Mouse (Mus musculus): ENCODE results near the gene Fgf14. TPM values are rescaled to one million over a fixed set of nuclear protein-coding genes. Genes with fewer than 3 reads are reported as not detected.

The Fgf14 gene
- polyA plus RNA-seq, 1 experiment from 2014 or later: 1.2 TPM

DNA sequence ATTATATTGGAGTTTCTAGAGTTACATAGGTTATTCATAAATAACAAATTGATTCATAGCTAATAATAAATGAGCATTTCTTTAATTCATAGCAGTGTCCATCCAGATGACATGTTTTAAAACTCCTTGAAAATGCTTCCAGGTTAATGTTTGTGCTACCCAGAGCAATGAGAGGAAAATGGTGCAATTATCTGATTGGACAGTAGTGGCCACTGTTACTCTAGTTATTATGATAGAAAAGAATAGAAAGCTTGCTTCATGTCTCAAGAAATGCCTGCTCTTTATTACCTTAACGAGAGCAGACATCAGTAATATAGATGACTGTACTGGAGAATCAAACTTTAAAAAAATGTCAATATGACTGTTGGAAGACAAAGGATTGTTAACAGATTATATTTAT lies 454.5 kb downstream of the Fgf14 start:
- DNase-seq (ENCODE audit: low spot score) (peak; percentile 70), ATAC-seq (replicated peaks; ENCODE audit: insufficient number of reproducible peaks, low FRiP score, low TSS enrichment, low read depth) (no peak; the same call in 1 of the 2 replicates)
- Histone ChIP-seq H3K36me3 (replicated peaks; ENCODE audit: control insufficient read depth, insufficient read depth, low read depth, low read length) (no peaks in the 10 kb centered on the region), H3K4me1 (ENCODE audit: control insufficient read depth, insufficient read depth, low read length) (no peaks in the 10 kb centered on the region), H3K9ac (replicated peaks; ENCODE audit: low read length) (no peak overlapping the region), H3K4me3 (ENCODE audit: low read depth, low read length) (no peak overlapping the region), H3K27me3 (ENCODE audit: control insufficient read depth, insufficient read depth, low read length) (no peaks in the 10 kb centered on the region), H3K9me3 (replicated peaks; ENCODE audit: control insufficient read depth, low read length) (no peaks in the 10 kb centered on the region), H3K27ac (replicated peaks; ENCODE audit: low read depth, low read length) (no peak overlapping the region), H3K4me2 (ENCODE audit: low read depth, low read length) (no peak overlapping the region)
- WGBS: 32% methylated on average over 1 of the region's 1 CpGs

GRCm38 (mm10) chr14:124220979-124221378 lies 455.9 kb downstream of the Fgf14 start:
- no peaks in the 10 kb centered on the region for H3K4me1 ChIP-seq (ENCODE audit: control insufficient read depth, insufficient read depth, low read length)
- no peak for ATAC-seq (replicated peaks; ENCODE audit: insufficient number of reproducible peaks, low FRiP score, low TSS enrichment, low read depth)
- DNase-seq (ENCODE audit: low spot score): no peak
- H3K36me3 ChIP-seq (replicated peaks; ENCODE audit: control insufficient read depth, insufficient read depth, low read depth, low read length): no peaks in the 10 kb centered on the region
- no peak overlapping the region for H3K4me3 ChIP-seq (ENCODE audit: low read depth, low read length)
- H3K27me3 ChIP-seq (ENCODE audit: control insufficient read depth, insufficient read depth, low read length): no peaks in the 10 kb centered on the region
- H3K27ac ChIP-seq (replicated peaks; ENCODE audit: low read depth, low read length): no peak overlapping the region
- H3K9me3 ChIP-seq (replicated peaks; ENCODE audit: control insufficient read depth, low read length): no peaks in the 10 kb centered on the region
- H3K4me2 ChIP-seq (ENCODE audit: low read depth, low read length): no peak overlapping the region
- H3K9ac ChIP-seq (replicated peaks; ENCODE audit: low read length): no peak overlapping the region
- 68% methylated on average over 2 of the region's 2 CpGs for WGBS

DNA sequence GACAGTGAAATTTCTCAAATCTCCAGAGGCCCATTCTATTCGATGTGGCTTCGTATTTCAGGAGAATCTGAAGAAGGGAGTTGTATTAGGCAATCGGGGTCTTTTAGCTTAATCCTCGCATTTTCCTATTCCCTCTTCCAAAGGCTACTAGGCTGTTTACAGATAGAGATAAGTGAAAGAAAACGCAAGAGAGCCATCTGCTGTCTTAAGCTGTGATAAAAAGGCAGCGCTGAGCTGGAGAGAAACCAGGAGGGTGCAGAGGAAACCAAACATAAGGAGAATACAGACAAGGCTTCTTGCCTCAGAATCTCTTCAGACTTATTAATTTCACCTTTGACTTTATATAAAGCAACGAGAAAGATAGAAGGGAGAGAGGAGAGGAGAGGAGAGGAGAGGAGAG lies 481.1 kb downstream of the Fgf14 start:
- no peaks in the 10 kb centered on the region for H3K4me1 ChIP-seq (ENCODE audit: control insufficient read depth, insufficient read depth, low read length)
- no peaks in the 10 kb centered on the region for H3K9me3 ChIP-seq (replicated peaks; ENCODE audit: control insufficient read depth, low read length)
- no peaks in the 10 kb centered on the region for H3K36me3 ChIP-seq (replicated peaks; ENCODE audit: control insufficient read depth, insufficient read depth, low read depth, low read length)
- no peak overlapping the region for H3K9ac ChIP-seq (replicated peaks; ENCODE audit: low read length)
- WGBS: 18% methylated on average over 7 of the region's 7 CpGs
- DNase-seq (ENCODE audit: low spot score) (peak; percentile 0), ATAC-seq (replicated peaks; ENCODE audit: insufficient number of reproducible peaks, low FRiP score, low TSS enrichment, low read depth) (no peak)
- no peak overlapping the region for H3K4me2 ChIP-seq (ENCODE audit: low read depth, low read length)
- peaks cover 9% of the 10 kb centered on the region for H3K27me3 ChIP-seq (ENCODE audit: control insufficient read depth, insufficient read depth, low read length)
- H3K27ac ChIP-seq (replicated peaks; ENCODE audit: low read depth, low read length): no peak overlapping the region
- no peak overlapping the region for H3K4me3 ChIP-seq (ENCODE audit: low read depth, low read length)

- Histone ChIP-seq H3K4me2 (ENCODE audit: low read depth, low read length) (no peak overlapping the region), H3K36me3 (replicated peaks; ENCODE audit: control insufficient read depth, insufficient read depth, low read depth, low read length) (no peaks in the 10 kb centered on the region), H3K4me1 (ENCODE audit: control insufficient read depth, insufficient read depth, low read length) (no peaks in the 10 kb centered on the region), H3K27me3 (ENCODE audit: control insufficient read depth, insufficient read depth, low read length) (peaks cover 9% of the 10 kb centered on the region), H3K9me3 (replicated peaks; ENCODE audit: control insufficient read depth, low read length) (no peaks in the 10 kb centered on the region), H3K27ac (replicated peaks; ENCODE audit: low read depth, low read length) (no peak overlapping the region), H3K9ac (replicated peaks; ENCODE audit: low read length) (no peak overlapping the region), H3K4me3 (ENCODE audit: low read depth, low read length) (no peak overlapping the region)
- ATAC-seq (replicated peaks; ENCODE audit: insufficient number of reproducible peaks, low FRiP score, low TSS enrichment, low read depth) (no peak), DNase-seq (ENCODE audit: low spot score) (peak; percentile 71)
- WGBS: 25% methylated on average over 10 of the region's 10 CpGs
These were observed 481.6 kb downstream of the Fgf14 start for GRCm38 (mm10) chr14:124195331-124195730.

DNA sequence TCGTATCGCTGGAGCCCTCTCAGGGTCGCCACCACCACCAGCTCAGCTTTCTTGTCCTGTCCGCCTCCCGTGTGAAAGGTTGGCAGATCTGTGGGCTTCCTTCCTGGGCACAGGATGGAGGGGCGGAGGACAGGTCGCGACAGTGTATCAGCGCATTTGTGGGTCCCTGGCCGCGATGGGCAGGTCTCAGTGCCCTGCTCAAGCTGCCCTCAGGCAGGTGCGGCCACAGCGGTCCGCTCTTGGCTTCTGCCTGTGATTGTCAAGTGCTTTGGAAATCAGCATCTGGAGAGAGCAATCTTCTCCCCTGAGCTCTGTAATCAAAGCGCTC lies 484.1 kb downstream of the Fgf14 start:
- H3K36me3 ChIP-seq (replicated peaks; ENCODE audit: control insufficient read depth, insufficient read depth, low read depth, low read length): no peaks in the 10 kb centered on the region
- H3K27ac ChIP-seq (replicated peaks; ENCODE audit: low read depth, low read length): no peak overlapping the region
- no peak overlapping the region for H3K9ac ChIP-seq (replicated peaks; ENCODE audit: low read length)
- ATAC-seq (replicated peaks; ENCODE audit: insufficient number of reproducible peaks, low FRiP score, low TSS enrichment, low read depth) (no peak; the same call in 1 of the 2 replicates), DNase-seq (ENCODE audit: low spot score) (no peak)
- no peaks in the 10 kb centered on the region for H3K9me3 ChIP-seq (replicated peaks; ENCODE audit: control insufficient read depth, low read length)
- H3K4me2 ChIP-seq (ENCODE audit: low read depth, low read length): peak overlapping the region; percentile 57
- H3K27me3 ChIP-seq (ENCODE audit: control insufficient read depth, insufficient read depth, low read length): peaks cover 9% of the 10 kb centered on the region
- H3K4me1 ChIP-seq (ENCODE audit: control insufficient read depth, insufficient read depth, low read length): no peaks in the 10 kb centered on the region
- 3% methylated on average over 15 of the region's 15 CpGs for WGBS
- peak overlapping the region; percentile 25 for H3K4me3 ChIP-seq (ENCODE audit: low read depth, low read length)

- Histone ChIP-seq H3K27me3 (ENCODE audit: control insufficient read depth, insufficient read depth, low read length) (peaks cover 9% of the 10 kb centered on the region), H3K9ac (replicated peaks; ENCODE audit: low read length) (peak overlapping the region; percentile 18; the same call in 1 of the 2 replicates), H3K27ac (replicated peaks; ENCODE audit: low read depth, low read length) (no peak overlapping the region)
These were observed 484.8 kb downstream of the Fgf14 start for GRCm38 (mm10) chr14:124191913-124192814.

DNA sequence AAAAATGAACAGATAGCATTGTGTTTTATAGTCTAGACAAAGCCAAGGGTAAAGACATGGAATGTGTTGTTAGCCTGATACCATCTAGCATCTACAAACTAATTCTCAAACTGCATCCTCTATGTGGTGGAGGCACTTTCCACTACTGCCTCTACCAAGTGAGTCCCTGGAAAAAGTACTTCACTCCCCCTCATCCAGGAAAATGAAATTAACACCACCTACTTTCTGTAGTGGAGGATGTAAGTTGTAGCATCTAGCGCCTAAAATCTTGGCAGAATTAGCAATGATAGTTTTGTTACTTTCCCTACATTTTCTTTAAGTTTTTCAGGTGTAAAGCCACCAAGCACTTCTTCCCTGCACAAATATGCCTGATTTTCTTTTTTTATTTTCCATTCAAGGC lies 496.7 kb downstream of the Fgf14 start:
- DNase-seq (ENCODE audit: low spot score): no peak
- H3K9me3 ChIP-seq (replicated peaks; ENCODE audit: control insufficient read depth, low read length): no peaks in the 10 kb centered on the region
- H3K27me3 ChIP-seq (ENCODE audit: control insufficient read depth, insufficient read depth, low read length): no peaks in the 10 kb centered on the region
- 86% methylated on average over 1 of the region's 1 CpGs for WGBS
- no peaks in the 10 kb centered on the region for H3K36me3 ChIP-seq (replicated peaks; ENCODE audit: control insufficient read depth, insufficient read depth, low read depth, low read length)
- H3K9ac ChIP-seq (replicated peaks; ENCODE audit: low read length): no peak overlapping the region
- no peak for ATAC-seq (replicated peaks; ENCODE audit: insufficient number of reproducible peaks, low FRiP score, low TSS enrichment, low read depth)
- H3K4me3 ChIP-seq (ENCODE audit: low read depth, low read length): no peak overlapping the region
- H3K4me1 ChIP-seq (ENCODE audit: control insufficient read depth, insufficient read depth, low read length): no peaks in the 10 kb centered on the region
- H3K4me2 ChIP-seq (ENCODE audit: low read depth, low read length): no peak overlapping the region
- no peak overlapping the region for H3K27ac ChIP-seq (replicated peaks; ENCODE audit: low read depth, low read length)

More at GRCm38 (mm10) chr14:124191913-124192814, 484.8 kb downstream of the Fgf14 start:
- peak; percentile 78 for ATAC-seq (replicated peaks; ENCODE audit: insufficient number of reproducible peaks, low FRiP score, low TSS enrichment, low read depth)
- Histone ChIP-seq H3K4me2 (ENCODE audit: low read depth, low read length) (peak overlapping the region; percentile 57), H3K4me1 (ENCODE audit: control insufficient read depth, insufficient read depth, low read length) (no peaks in the 10 kb centered on the region), H3K36me3 (replicated peaks; ENCODE audit: control insufficient read depth, insufficient read depth, low read depth, low read length) (no peaks in the 10 kb centered on the region), H3K9me3 (replicated peaks; ENCODE audit: control insufficient read depth, low read length) (no peaks in the 10 kb centered on the region), H3K4me3 (ENCODE audit: low read depth, low read length) (peak overlapping the region; percentile 25)
- peak; percentile 48 for DNase-seq (ENCODE audit: low spot score)
- WGBS: under 1% methylated on average over 42 of the region's 42 CpGs

GRCm38 (mm10) chr14:124174111-124174510 lies 502.8 kb downstream of the Fgf14 start:
- Histone ChIP-seq H3K4me1 (ENCODE audit: control insufficient read depth, insufficient read depth, low read length) (no peaks in the 10 kb centered on the region), H3K36me3 (replicated peaks; ENCODE audit: control insufficient read depth, insufficient read depth, low read depth, low read length) (no peaks in the 10 kb centered on the region), H3K27me3 (ENCODE audit: control insufficient read depth, insufficient read depth, low read length) (no peaks in the 10 kb centered on the region), H3K4me2 (ENCODE audit: low read depth, low read length) (no peak overlapping the region), H3K9me3 (replicated peaks; ENCODE audit: control insufficient read depth, low read length) (no peaks in the 10 kb centered on the region), H3K4me3 (ENCODE audit: low read depth, low read length) (no peak overlapping the region), H3K27ac (replicated peaks; ENCODE audit: low read depth, low read length) (no peak overlapping the region), H3K9ac (replicated peaks; ENCODE audit: low read length) (no peak overlapping the region)
- WGBS: 87% methylated on average over 1 of the region's 1 CpGs
- DNase-seq (ENCODE audit: low spot score) (no peak), ATAC-seq (replicated peaks; ENCODE audit: insufficient number of reproducible peaks, low FRiP score, low TSS enrichment, low read depth) (no peak)
